Mouse (Mus musculus) bone marrow, adult 2 months (tissue): ENCODE results near the gene Exo1.

Experiments used
- CTCF ChIP-seq: fragments of 200-500 bp; IDR thresholded peaks from 2 replicates; pipeline ENCODE4 v1.5.1; 2011; ENCODE audit warnings: low read length, control low read depth; ENCODE audit not compliant: control insufficient read depth, insufficient read depth
- POLR2A ChIP-seq: fragments of 200-500 bp; IDR thresholded peaks from 2 replicates; pipeline ENCODE4 v1.6.1; 2011; ENCODE audit warnings: low read depth, mild to moderate bottlenecking, control low read depth, low read length, borderline replicate concordance; ENCODE audit not compliant: control insufficient read depth

- peak; percentile 58 for TF ChIP-seq CTCF
- no peak for TF ChIP-seq POLR2A
These were observed 43.7 kb downstream of the Exo1 start for GRCm38 (mm10) chr1:175923848-175924787.
